Mouse (Mus musculus) layer of hippocampus, postnatal 25 days (tissue): ENCODE measurements around the gene Lipt2. TPM values are rescaled to one million over a fixed set of nuclear protein-coding genes. Genes with fewer than 3 reads are reported as not detected.

ENCODE experiments used
- DNase-seq, 2 experiments: peaks; one replicate each; pipeline ENCODE4 v3.0.0; 2022; ENCODE audit warnings: mixed read lengths in 2 of 2, low spot score in 1 of 2; ENCODE audit errors: extremely low spot score in 1 of 2
- total RNA-seq, 2 experiments: library from RNA; stranded (reverse); gene quantifications; 2 replicates each; pipeline ENCODE4 v1.2.3; 2021

Gene Lipt2
- 1 to 10 TPM; 5.1 to 7.4 TPM for total RNA-seq

DNA sequence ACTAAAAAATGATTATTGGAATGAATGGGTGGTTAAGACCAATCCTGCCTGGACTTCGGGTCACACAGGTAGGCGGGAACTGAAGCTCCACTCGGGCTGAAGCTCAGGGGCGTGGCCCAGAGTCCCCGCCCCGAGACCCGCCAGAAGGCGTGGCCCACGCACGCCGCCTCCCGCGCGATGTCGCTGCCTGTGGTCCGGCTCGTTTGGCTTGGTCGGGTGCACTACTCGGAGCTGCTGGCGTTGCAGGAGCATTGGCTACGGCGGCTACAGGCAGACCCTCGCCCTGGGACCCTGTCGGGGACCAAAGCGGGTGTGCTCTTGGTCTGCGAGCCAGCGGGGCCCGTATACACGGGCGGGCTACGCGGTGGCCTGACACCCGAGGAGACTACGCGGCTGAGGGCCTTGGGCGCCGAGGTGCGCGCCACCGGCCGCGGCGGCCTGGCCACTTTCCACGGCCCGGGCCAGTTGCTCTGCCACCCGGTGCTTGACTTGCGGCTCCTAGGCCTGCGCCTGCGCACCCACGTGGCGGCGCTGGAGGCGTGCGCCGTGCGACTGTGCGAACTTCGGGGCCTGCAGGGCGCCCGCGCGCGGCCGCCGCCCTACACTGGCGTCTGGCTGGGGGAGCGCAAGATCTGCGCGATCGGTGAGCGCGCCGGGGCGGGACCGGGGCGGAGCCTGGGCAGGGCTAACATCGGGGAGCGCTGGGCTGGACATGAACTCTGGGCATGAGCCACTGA lies at the start of gene Lipt2:
Gene Lipt2, plus strand, starts transcription at position 173 of the 737 bp plus-strand sequence.
- peak; percentile 77 to 87 for DNase-seq

DNA sequence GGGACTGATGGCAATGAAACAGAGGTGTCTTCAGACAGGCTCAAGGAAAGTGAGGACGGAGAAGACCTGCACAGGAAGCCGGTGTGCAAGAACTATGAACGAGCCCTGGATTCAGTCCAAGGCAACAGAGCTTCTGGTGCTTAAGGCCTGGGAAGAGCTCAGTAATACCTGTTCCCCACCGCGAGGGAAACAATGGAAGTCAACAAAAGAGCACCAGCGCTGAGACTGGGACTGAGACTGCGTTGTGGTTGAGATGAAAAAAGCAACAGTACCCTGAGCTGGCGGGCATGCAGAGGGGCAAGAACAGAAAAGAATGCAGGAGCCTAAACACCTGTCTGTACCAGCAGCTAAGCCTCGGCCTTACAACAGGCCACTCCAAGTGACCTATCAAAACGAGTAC lies 47.6 kb upstream of the Lipt2 start:
- DNase-seq: no peak

DNA sequence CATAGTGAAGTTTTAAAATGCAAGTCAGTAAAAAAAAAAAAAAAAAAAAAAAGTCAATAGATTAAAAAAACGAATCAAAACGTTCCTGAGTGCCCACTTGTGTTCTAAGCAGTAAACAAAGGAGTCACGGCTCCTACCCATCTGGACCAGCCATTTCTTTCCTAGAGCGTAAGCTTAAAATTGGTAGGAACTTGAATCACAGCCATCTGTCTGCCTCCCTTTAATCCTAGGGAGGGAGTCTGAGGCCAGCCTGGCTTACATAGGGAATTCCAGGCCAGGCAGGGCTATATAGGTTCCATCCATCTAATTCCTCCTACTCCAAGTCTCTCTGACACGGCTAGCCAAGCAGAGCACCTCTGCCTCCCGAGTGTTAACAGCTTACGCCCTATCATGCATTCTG lies 45.3 kb upstream of the Lipt2 start:
- no peak for DNase-seq

DNA sequence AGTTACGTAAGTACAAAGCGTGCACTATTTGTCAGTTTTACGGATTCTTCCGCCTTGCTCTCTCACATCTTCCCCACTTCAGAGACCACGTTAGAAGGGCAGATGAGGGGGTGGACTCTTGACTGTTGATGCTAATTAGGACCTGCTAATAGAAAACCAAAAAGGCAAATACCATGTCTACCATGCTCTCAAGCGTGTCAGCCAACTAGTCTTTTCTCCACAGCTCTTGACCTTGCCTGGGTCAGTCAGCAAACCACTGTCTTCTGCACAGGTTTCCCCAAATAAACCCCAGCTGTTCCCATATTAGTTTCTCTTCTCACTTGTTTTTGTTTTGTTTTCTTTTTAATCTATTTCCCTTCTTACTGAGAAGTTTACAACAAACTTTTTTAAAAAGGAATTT lies 44.8 kb upstream of the Lipt2 start:
- DNase-seq: no peak

DNA sequence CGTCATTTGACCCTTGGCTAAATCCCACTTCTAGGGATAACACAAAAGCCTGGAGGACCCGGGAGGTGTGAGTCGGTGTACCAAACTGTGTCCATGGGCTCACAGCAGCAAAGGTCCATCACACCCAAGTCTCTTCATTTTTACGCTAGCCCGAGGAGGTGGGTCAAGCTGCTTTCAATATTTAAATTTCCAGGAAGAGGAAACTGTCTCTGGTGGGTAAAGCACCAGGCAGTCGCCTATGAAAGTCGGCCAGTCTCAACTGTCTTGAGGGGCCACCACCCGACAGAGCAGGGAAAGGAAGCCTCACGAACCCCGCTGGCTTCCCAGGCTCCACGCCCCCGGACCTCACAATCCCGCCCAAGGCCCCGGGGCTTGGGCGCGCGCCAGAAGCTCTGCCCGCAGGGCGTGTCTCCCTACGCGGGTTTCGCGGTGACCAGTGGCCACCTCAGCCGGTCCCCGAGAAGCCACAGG lies 38.3 kb upstream of the Lipt2 start:
- DNase-seq: no peak

DNA sequence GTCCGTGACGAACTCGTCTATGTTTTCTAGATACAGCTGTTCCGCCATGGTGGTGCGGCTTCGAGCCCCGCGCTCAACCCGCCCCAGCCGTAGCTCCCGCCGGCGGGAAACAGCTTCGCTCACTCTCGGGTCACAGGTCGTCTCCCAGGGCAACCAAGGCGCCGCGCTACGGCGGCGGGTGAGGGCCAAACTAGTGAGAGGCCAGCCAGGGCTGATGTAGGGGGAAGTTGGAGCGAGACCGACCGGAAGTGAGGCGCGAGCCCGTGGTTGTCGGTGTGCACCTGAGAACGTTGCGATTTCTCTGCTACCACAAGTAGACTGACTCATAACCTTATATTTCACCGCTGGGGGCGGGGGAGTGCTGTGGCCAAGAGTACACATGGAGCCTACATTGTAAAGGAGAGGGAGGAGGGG lies 37.7 kb upstream of the Lipt2 start, which contains the start of gene Pold3:
Gene Pold3, minus strand, starts transcription at position 190 of the 414 bp plus-strand sequence.
- peak; percentile 99 for DNase-seq

DNA sequence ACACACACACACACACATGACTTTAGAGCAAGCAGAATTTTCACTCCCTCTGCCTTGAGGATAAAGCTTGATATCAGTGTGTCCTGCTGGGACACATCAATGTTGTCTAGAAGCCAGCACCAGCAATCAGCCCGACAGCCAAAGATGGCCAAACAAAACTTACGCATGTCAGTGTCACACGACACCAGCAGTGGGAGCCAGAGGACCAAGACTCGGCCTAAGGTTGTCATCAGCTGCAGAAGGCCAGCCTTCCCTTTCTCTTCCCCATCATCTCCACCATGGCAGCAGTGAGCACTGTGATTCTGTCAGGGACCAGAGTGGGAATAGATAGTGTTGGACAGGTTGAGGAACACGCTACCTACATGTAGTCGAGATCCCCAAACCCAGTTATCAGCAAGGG lies 35.6 kb upstream of the Lipt2 start:
- DNase-seq: peak in 1 of 2 experiments; percentile 11

DNA sequence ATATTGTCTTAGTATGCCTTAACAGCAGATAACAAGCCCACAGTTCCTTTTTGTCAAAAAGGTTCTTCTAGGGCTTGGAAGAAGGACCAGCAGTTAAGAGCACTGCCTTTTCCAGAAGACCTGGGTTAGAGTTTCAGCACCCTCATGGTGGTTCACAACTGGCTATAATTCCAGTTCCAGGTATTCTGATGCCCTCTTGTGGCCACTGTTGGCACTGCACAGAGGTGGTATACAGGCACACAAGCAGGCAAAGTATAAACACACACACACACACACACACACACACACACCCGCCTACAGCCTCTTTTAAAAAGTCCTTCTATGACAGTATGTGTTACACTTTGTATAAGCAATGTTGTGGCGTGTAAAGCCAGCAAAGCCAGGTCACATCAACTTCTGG lies 34.9 kb upstream of the Lipt2 start:
- DNase-seq: peak in 1 of 2 experiments; percentile 27

DNA sequence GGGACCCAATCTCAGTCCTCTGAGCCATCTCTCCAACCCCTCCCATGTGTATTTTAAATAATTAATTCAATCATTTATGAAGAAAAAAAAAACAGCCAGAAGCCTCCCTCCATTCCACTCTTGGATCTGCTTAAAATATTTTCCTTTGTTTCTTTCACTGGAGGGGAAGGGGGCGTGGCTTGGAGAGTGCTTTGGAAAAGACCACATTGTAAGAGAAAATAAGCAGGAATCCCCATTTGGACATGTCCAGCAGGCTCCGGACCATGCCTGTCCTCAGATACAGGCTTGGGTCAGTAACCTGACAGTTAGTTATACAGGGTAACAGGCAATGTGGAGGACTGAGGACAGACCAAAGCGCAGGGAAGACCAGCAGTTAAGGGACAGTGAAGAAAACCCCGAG lies 33.9 kb upstream of the Lipt2 start:
- no peak for DNase-seq

DNA sequence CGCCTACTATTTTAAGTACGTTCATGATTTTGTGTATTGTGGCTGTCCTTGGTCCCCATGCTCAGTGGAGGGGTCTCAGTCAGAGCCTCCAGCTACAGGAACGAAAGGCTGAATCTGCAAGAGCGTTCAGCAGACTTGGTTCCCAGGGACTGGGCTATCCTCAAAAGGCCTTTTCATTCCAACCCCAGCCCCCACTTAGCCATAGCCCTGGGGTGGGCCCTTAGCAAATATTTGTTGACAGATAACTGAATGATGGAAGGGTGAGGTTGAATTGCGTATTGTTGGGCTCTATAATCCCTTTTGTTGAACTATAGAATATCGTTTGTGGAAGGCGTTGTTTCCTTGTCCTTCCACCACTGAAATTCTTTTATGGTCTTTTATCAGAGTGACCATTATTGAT lies 32.6 kb upstream of the Lipt2 start:
- no peak for DNase-seq

DNA sequence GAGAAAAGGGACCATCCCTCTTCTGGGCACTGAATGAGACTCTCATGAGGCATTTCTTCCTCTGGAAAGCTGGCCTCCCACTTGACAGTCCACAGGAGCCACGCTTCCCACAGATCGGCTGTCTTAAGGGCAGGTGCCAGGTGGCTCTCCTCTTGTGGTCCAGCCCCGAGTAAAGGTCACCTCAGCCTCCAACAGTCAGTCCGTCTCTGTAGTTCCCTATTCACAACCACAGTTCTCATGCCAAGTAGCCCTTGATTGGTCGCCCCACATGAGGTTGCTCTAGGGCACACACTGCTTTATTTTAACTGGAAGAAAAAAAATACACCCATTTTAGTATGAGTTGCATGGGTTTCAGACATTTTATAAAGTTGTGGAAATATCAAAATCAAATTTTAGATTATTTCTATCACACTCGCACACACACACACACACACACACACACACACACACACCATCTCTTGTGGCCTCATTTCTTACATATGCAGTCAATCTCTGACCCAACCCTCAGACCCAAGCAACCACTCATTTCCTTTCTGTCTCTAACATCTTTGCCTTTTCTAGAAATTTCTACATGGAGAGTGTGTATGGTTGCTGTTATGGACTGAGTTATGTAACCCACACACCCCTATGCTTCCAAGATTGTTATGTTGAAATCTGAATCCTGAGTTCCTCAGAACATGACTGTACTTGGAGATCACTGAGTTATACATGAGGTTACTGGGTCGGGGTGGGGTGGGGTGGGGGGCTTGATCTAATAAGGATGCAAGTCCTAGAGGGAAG lies 30.6 kb upstream of the Lipt2 start:
- no peak for DNase-seq

DNA sequence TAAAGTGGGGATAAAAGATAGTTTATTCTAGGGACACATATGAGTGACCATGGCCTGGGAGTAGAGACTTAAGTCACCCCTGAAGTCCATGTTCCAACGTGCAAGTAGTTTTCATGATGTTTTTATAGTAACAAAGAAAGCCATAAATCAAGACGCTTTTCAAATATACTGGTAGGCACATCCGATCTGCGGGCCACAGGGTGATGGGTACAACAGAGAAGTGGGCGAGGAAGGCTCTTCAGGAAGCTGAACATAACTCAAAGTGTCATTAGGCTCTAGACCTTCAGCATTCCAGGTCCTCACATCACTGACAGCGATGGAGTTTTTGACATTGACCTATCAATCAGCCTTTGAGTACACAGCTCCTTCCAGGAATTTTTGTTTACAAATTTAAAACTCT lies 28.5 kb upstream of the Lipt2 start:
- DNase-seq: no peak

DNA sequence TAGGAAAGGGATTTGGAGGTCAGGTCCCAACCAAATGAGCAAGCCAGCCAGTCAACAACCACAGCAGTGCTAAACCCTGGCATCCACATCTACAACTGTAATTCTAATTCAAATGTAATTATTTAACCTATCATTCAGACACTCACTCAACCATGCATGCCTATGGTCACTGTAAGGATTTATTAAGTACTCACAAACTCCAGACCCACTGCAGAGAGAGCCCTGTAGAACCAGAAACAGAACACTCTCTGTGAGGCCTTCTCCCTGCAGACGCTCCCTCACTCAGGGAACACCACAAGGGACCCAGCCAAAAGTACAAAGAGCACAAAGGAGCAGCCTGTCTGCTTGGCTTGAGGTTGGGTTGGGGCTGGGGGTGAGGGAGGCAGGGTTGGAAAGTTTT lies 26.7 kb upstream of the Lipt2 start:
- DNase-seq: no peak

DNA sequence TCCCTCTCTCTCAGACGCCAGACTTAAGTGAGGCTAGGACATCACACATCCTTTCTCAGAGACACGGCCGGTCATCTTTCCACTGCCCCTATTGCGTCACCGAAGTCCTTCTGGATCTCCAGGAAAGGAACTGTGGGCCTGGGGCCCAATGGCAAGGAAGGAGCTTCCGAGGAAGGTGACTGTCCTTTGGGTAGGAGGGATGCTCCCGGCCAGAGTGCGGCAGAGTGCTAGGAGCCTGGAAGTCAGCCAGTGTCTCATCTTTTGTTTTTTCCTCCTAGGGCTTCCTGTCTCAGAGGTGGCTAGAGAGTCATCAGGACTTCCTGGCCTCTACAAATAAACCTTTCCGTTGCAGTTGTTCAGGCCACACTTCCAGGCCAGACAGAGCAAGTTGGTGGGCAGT lies 22.0 kb upstream of the Lipt2 start:
- no peak for DNase-seq

DNA sequence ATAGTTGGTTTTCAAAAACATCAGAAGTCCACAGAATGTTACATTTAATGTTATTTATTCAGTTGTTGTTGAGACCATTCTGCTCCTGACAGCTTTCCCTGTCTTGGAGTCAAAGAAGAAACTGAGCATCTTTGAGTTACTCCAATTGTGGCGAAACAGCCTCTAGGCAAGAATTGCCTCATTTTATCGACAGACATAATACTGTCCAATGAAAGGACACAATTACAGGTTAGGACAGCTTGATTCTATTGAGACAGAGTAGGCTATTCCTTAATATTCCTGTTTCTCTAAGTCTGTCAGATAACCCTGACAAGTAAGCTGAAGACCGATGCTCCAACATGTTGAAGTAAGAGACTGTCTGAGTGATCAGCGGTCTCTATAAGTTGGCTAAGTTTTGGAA lies 21.0 kb upstream of the Lipt2 start:
- DNase-seq: no peak

DNA sequence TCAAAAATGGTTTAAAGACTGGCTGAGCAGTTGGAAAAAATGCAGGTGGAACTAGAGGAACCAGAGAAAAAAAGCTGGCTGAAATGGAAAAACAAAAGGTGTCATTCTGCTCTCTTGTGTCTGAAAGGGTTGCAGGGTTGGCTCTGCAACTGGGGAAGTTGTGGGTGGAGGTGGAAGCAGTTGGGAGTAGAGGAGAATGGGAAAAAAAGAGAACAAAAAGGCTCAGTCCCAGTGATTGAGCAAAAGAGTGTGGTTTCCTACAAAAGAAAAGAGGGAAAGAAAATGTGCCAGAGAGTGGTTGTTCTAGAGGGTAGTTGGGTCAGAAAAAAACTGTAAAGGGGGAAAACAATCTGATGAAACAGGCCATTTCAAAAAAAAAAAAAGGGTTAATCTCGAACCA lies 18.5 kb upstream of the Lipt2 start:
- DNase-seq: no peak

DNA sequence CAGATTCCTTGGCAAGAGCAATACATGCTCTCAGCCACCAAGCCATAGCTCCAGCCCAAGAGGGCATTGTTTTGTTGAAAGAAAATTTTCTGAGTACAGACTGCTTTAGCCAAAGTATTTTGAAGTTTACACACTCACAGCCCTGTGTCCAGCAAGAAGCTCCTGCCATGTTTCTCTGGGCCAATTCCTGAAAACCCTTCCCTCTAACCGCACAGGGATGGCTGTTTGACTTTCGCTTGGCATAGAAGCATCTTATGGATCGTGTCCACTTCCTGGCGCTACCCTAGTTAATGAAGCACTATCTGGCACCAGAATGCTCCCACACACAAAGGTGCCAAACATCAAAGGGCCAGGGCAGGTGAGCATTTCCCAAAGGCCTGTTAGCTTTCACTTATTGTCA lies 10.5 kb upstream of the Lipt2 start:
- DNase-seq: no peak

DNA sequence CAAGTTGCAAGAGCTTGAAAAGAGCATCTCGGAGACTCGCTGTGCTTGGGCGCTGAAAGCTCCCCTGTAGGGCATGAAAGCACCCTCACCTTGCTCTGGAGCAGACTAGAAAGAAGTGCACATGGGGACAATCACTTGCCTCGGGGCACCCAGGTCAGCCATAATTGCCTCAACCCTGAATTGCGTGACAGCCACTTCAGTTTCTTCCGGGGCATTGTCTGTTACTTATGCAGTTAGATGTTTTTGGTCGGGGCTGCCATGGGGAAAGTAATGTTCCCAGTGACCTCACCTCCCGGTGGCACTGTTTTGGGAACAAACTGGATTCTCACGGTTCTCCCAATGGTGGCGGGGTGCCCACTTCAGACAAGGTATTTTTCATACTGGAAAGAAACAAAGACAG lies 9.0 kb upstream of the Lipt2 start:
- no peak for DNase-seq

DNA sequence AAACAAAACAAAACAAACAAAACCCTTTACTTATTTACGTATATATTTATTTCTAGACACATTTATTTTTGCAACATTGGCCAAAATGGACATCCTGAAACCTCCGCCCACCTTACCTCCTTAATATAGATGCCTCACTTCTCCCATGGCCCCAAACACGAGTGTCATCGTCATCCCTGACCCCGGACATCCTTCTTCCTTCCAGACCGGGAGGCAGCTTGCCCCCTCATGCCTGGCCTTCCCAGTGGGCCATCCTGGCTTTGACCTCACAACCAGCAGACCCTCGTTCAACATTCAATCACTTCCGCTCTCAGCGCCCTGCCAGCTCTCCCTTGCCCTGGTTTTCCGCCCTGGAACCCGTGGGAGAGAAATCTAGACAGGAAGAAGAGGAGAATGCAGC lies 8.5 kb upstream of the Lipt2 start:
- no peak for DNase-seq

DNA sequence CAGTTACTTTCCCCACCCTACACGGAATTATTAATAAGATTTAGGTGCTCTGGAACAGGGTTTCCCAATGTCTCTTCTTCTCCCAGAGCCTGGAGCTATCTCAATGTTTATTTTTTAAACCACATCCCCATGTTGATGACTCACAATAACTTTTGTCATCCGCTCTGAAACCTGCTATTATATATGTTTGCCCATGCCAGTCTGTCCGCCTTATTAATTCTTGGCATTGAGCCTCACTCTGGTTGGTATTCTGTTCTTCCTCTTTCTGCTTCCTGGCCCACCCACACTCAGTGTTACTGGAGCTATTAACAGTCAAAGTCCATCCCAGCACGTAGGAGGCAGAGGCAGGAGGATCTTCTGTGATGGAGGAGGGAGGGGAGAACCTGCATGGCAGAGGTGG lies 1.4 kb upstream of the Lipt2 start:
- DNase-seq: no peak

DNA sequence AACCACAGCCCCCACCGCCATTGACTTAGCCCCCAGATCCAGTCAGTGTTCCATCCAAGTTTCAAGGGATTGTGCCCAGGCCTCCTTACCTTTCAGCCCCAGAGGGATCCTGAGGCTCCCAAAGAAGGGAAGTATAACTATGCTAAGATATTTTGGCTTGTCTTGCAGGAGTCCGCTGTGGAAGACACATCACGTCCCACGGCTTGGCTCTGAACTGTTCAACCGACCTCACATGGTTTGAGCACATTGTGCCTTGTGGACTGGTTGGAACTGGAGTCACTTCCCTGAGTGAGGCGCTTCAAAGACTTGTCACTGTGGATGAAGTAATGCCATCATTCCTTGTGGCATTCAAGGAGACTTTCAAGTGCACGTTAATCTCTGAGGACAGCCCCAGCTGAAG lies 929 bp downstream of the Lipt2 start:
- DNase-seq: no peak

DNA sequence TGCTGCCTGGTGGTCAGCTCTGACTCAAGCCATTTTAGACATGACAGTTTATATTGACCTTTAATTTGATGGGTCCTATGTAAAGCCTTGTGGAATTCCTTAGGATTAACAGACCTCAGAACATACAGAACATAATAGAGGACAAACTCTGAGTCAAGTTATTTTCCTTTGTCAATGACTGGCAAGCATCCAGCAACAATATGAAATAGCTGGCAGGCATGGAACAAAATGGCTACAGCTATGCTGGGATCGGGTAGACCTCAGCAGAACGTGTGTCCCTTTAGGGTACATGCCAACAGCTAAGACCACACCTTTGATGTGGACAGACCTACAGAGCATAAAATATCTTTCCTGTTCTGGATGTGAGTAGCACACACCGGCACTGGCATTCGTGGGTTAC lies 4.4 kb downstream of the Lipt2 start:
- DNase-seq: no peak
